Mouse (Mus musculus) bone marrow, adult 2 months (tissue): Measurements from ENCODE around the gene Crmp1.

Source experiments
- CTCF ChIP-seq: fragments of 200-500 bp; IDR thresholded peaks from 2 replicates; pipeline ENCODE4 v1.5.1; 2011; ENCODE audit warnings: low read length, control low read depth; ENCODE audit not compliant: control insufficient read depth, insufficient read depth
- POLR2A ChIP-seq: fragments of 200-500 bp; IDR thresholded peaks from 2 replicates; pipeline ENCODE4 v1.6.1; 2011; ENCODE audit warnings: low read depth, mild to moderate bottlenecking, control low read depth, low read length, borderline replicate concordance; ENCODE audit not compliant: control insufficient read depth

DNA sequence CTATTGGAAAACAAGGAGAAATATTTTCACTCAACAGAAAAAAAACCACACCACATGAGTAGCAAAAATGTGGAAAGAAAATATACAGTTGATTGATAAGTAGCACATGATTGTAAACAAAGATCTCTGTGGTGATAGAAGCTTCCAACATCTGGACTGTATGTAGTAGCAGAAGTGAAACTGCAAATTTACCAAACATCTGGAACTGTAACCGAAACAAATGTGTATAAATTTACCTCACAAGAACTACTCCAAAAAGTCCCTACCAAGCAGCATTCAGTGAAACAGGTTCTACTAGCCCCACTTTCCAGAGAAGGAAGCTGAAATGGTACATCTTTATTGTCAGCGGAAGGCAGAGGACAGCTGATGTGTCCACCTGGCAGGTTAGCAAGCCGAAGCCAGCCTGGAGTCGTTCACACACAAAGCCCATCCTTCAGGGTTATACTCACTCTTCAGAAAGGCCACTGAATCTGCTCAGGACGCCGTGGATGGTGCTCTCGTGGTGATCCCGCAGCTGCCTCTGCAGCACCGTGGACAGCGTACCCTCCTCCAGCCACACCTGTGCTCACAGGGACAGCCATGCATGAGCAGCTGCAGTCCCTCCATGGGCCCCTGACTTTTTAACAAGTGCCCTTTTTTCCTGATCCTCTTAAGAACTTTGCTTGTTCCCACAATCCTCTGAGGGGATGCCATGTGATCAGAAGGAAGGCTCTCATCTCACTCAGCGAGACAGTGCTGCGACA lies 71.4 kb downstream of the Crmp1 start:
- TF ChIP-seq CTCF, result no peak
- TF ChIP-seq POLR2A, result peak; percentile 15; the same call in 1 of the 2 replicates
